ENCODE assay signal across 8 mouse cellular contexts in the genomic region with DNA sequence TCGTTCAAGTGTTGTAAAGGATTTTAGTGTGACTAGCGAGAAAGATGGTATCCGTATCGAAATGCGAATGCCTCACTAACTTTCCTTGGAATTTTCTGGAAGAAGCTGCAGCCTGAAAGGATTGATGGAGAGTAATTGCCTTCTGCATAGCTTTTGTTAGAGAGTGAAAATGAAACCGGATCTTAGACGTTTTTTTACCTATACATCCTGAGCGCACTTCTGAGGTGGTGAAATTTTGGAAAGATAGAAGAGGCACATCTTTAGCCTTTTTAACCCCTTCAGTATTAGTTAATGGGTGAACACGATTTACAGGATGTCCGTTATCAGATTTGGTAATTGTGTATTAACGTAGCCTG. TPM values are rescaled to one million over a fixed set of nuclear protein-coding genes. Genes with fewer than 3 reads are reported as not detected.
DNase-seq lines count a peak whose midpoint lies in the region; TF ChIP-seq lines count a peak whose summit lies in the region.

No protein-coding gene starts in this region.

- peak overlapping the region; percentile 77; the same call in 1 of the 2 replicates for H3K27ac ChIP-seq in kidney, adult 2 months (ENCODE audit: insufficient read depth, low read depth, low read length)

- H3K4me1 ChIP-seq in kidney, adult 2 months (ENCODE audit: control insufficient read depth, insufficient read depth, low read length): peaks cover 15% of the 10 kb centered on the region; the same call in 1 of the 2 replicates

- no peak for DNase-seq in kidney, adult 2 months
- no peak for DNase-seq in kidney, adult 18-20 months
- DNase-seq in MN1 (ENCODE audit: low spot score): peak; percentile 57
- peak; percentile 28 for DNase-seq in forelimb bud, embryonic 11.5 days (ENCODE audit: low read depth, low spot score)
- DNase-seq in mesoderm, embryonic 11.5 days (ENCODE audit: low read depth, low spot score): peak; percentile 34
- no peak for DNase-seq in testis, postnatal 10 days (ENCODE audit: low spot score)
- no peak for DNase-seq in spleen, postnatal 10 days (ENCODE audit: low spot score in 2 of 2)
- no peak for DNase-seq in urinary bladder, adult 2 months (ENCODE audit: low spot score)

- H3K27me3 ChIP-seq in kidney, adult 2 months (replicated peaks; ENCODE audit: control insufficient read depth, insufficient read depth, low read length): no peaks in the 10 kb centered on the region

- WGBS in kidney, adult 2 months: 11% methylated on average over 11 of the region's 11 CpGs

- TF ChIP-seq POLR2A in kidney, adult 2 months (IDR thresholded peaks at IDR 0.05; ENCODE audit: low read depth, low read length): no peak

- no peak for TF ChIP-seq CTCF in kidney, adult 2 months (conservative IDR thresholded peaks at IDR 0.05; ENCODE audit: insufficient read depth, insufficient read length, low read depth, low read length)

- H3K4me3 ChIP-seq in kidney, adult 2 months (ENCODE audit: insufficient read depth, low read depth, low read length): peak overlapping the region; percentile 97

- no peaks in the 10 kb centered on the region for H3K36me3 ChIP-seq in kidney, adult 2 months (ENCODE audit: control insufficient read depth, insufficient read depth, low read length)

RNA-seq across cellular contexts. Expression of a gene that starts 1.1 kb away (rescaled TPM):
- 23.3 and 30.8 TPM in 2 replicates for polyA plus RNA-seq in kidney, adult 2 months (2012; rRNA removed)
- 41.5 and 49.4 TPM in 2 replicates for polyA plus RNA-seq in urinary bladder, adult 2 months (2012; rRNA removed)

Comparison
In these comparisons a context has a peak if more than half of its experiments do, and no peak if none do; other contexts are left out.
1. DNase-seq: peak in MN1 (single experiment), forelimb bud, embryonic 11.5 days (single experiment) and mesoderm, embryonic 11.5 days (single experiment); none in kidney, adult 2 months (single experiment), kidney, adult 18-20 months (single experiment), testis, postnatal 10 days (single experiment), spleen, postnatal 10 days (0 of 2) and urinary bladder, adult 2 months (single experiment).